Mouse (Mus musculus) adrenal gland, postnatal 10 days (tissue): ENCODE measurements at regions not wholly inside any gene's neighbourhood (a gene's known extent, or its start where the extent isn't known, plus 50 kb on each side); places are given as distances from the start of the nearest gene placed in this dataset.

Source experiments
- DNase-seq: peaks from one replicate; pipeline ENCODE4 v3.0.0; 2021; ENCODE audit warnings: mixed read lengths

GRCm38 (mm10) chr8:6813816-6814215 is 1708.7 kb upstream of the Slc10a2 start:
- DNase-seq: no peak

GRCm38 (mm10) chr8:6807116-6807515 is 1702.0 kb upstream of the Slc10a2 start:
- no peak for DNase-seq

- no peak for DNase-seq
Observed at GRCm38 (mm10) chr8:6803199-6803598, 1698.0 kb upstream of the Slc10a2 start.

- DNase-seq: no peak
Observed at GRCm38 (mm10) chr8:6801076-6801475, 1695.9 kb upstream of the Slc10a2 start.

- no peak for DNase-seq
Observed at GRCm38 (mm10) chr8:6789096-6789495, 1683.9 kb upstream of the Slc10a2 start.

- no peak for DNase-seq
Observed at GRCm38 (mm10) chr8:6780983-6781382, 1675.8 kb upstream of the Slc10a2 start.

- DNase-seq: no peak
Observed at GRCm38 (mm10) chr8:6775103-6775502, 1670.0 kb upstream of the Slc10a2 start.

GRCm38 (mm10) chr8:6729571-6729970 is 1624.4 kb upstream of the Slc10a2 start:
- DNase-seq: no peak

GRCm38 (mm10) chr8:6708886-6709449 is 1603.8 kb upstream of the Slc10a2 start:
- DNase-seq: no peak

GRCm38 (mm10) chr8:6688595-6688994 is 1583.4 kb upstream of the Slc10a2 start:
- DNase-seq: no peak

GRCm38 (mm10) chr8:6658860-6659259 is 1553.7 kb upstream of the Slc10a2 start:
- DNase-seq: no peak

- DNase-seq: no peak
Observed at GRCm38 (mm10) chr8:6657451-6657990, 1552.4 kb upstream of the Slc10a2 start.

GRCm38 (mm10) chr8:6652180-6652579 is 1547.0 kb upstream of the Slc10a2 start:
- no peak for DNase-seq

GRCm38 (mm10) chr8:6648083-6648482 is 1542.9 kb upstream of the Slc10a2 start:
- no peak for DNase-seq

- DNase-seq: no peak
Observed at GRCm38 (mm10) chr8:6645287-6645957, 1540.3 kb upstream of the Slc10a2 start.

GRCm38 (mm10) chr8:6644396-6644795 is 1539.2 kb upstream of the Slc10a2 start:
- DNase-seq: no peak

- no peak for DNase-seq
Observed at GRCm38 (mm10) chr8:6627009-6627557, 1521.9 kb upstream of the Slc10a2 start.

- DNase-seq: no peak
Observed at GRCm38 (mm10) chr8:6608891-6609290, 1503.7 kb upstream of the Slc10a2 start.

- DNase-seq: no peak
Observed at GRCm38 (mm10) chr8:6606854-6607535, 1501.8 kb upstream of the Slc10a2 start.

- DNase-seq: no peak
Observed at GRCm38 (mm10) chr8:6604232-6604804, 1499.2 kb upstream of the Slc10a2 start.

GRCm38 (mm10) chr8:6590146-6590545 is 1485.0 kb upstream of the Slc10a2 start:
- no peak for DNase-seq

- no peak for DNase-seq
Observed at GRCm38 (mm10) chr8:6583337-6584096, 1478.4 kb upstream of the Slc10a2 start.
